Mouse (Mus musculus): Measurements from ENCODE around the gene Plpp6.

The Plpp6 gene

GRCm38 (mm10) chr19:28963842-28964551, at the start of gene Plpp6:
TSS of gene Plpp6 (plus strand) at chr19:28963953.
- peak; percentile 87 for DNase-seq

- DNase-seq: no peak
These were observed 49.2 kb upstream of the Plpp6 start for GRCm38 (mm10) chr19:28914598-28914997.

- no peak for DNase-seq
These were observed 48.0 kb upstream of the Plpp6 start for GRCm38 (mm10) chr19:28915602-28916250.

- no peak for DNase-seq
These were observed 47.3 kb upstream of the Plpp6 start for GRCm38 (mm10) chr19:28916492-28916891.

- no peak for DNase-seq
These were observed 45.9 kb upstream of the Plpp6 start for GRCm38 (mm10) chr19:28917839-28918238.

GRCm38 (mm10) chr19:28926366-28926765, 37.4 kb upstream of the Plpp6 start:
- DNase-seq: no peak

- no peak for DNase-seq
These were observed 36.4 kb upstream of the Plpp6 start for GRCm38 (mm10) chr19:28927396-28927795.

GRCm38 (mm10) chr19:28929034-28929433, 34.7 kb upstream of the Plpp6 start:
- DNase-seq: no peak

GRCm38 (mm10) chr19:28934897-28935296, 28.9 kb upstream of the Plpp6 start:
- no peak for DNase-seq

- DNase-seq: peak; percentile 71
These were observed 23.4 kb upstream of the Plpp6 start for GRCm38 (mm10) chr19:28940135-28940874.

GRCm38 (mm10) chr19:28941271-28941670, 22.5 kb upstream of the Plpp6 start:
- DNase-seq: no peak

- no peak for DNase-seq
These were observed 17.0 kb upstream of the Plpp6 start for GRCm38 (mm10) chr19:28946782-28947181.

GRCm38 (mm10) chr19:28947311-28947710, 16.4 kb upstream of the Plpp6 start:
- DNase-seq: no peak

GRCm38 (mm10) chr19:28951251-28951650, 12.5 kb upstream of the Plpp6 start:
- DNase-seq: no peak

GRCm38 (mm10) chr19:28963113-28963512, 640 bp upstream of the Plpp6 start:
- no peak for DNase-seq

- no peak for DNase-seq
These were observed 276 bp upstream of the Plpp6 start for GRCm38 (mm10) chr19:28963513-28963841.

- no peak for DNase-seq
These were observed 775 bp downstream of the Plpp6 start for GRCm38 (mm10) chr19:28964552-28964903.

GRCm38 (mm10) chr19:28967652-28968051, 3.9 kb downstream of the Plpp6 start, which contains the start of gene 4430402I18Rik:
TSS of gene 4430402I18Rik (minus strand) at chr19:28967800.
- DNase-seq: no peak

GRCm38 (mm10) chr19:28968178-28968577, 4.4 kb downstream of the Plpp6 start:
- DNase-seq: no peak

- no peak for DNase-seq
These were observed 5.5 kb downstream of the Plpp6 start for GRCm38 (mm10) chr19:28969231-28969630.

- DNase-seq: no peak
These were observed 6.5 kb downstream of the Plpp6 start for GRCm38 (mm10) chr19:28970251-28970650.

GRCm38 (mm10) chr19:28974862-28975611, 11.3 kb downstream of the Plpp6 start:
- peak; percentile 88 for DNase-seq

- DNase-seq: no peak
These were observed 18.9 kb downstream of the Plpp6 start for GRCm38 (mm10) chr19:28982617-28983016.

Data from lung, postnatal 14 days (tissue).